Mouse (Mus musculus): ENCODE results near the gene Ablim2.

- TF ChIP-seq CTCF (IDR thresholded peaks at IDR 0.05; ENCODE audit: control insufficient read depth, insufficient read depth, low read length) = no peak
- TF ChIP-seq POLR2A (IDR thresholded peaks at IDR 0.05; ENCODE audit: borderline replicate concordance, control insufficient read depth, low read depth, low read length) = no peak
These were observed 25.0 kb downstream of the Ablim2 start for GRCm38 (mm10) chr5:35782648-35783180.

Data from bone marrow, adult 2 months (tissue).